Mouse (Mus musculus): ENCODE measurements around the gene 9530077C05Rik.

- TF ChIP-seq CTCF (IDR thresholded peaks at IDR 0.05; ENCODE audit: low read depth) (no peak), EP300 (IDR thresholded peaks at IDR 0.05; ENCODE audit: low read depth) (no peak)
Measured at GRCm38 (mm10) chr9:22420491-22420890, 9.2 kb downstream of the 9530077C05Rik start.

Data from liver, postnatal 0 days (tissue).